Mouse (Mus musculus) ES-Bruce4 (cell line): ENCODE measurements around the gene Gm42715.

Experiments
- CTCF ChIP-seq: IDR thresholded peaks from one replicate; pipeline ENCODE4 v1.8.1; 2011; ENCODE audit warnings: low read depth, low read length
- POLR2A ChIP-seq: IDR thresholded peaks from one replicate; pipeline ENCODE4 v1.8.1; 2011; ENCODE audit warnings: low read length; ENCODE audit not compliant: insufficient read depth

DNA sequence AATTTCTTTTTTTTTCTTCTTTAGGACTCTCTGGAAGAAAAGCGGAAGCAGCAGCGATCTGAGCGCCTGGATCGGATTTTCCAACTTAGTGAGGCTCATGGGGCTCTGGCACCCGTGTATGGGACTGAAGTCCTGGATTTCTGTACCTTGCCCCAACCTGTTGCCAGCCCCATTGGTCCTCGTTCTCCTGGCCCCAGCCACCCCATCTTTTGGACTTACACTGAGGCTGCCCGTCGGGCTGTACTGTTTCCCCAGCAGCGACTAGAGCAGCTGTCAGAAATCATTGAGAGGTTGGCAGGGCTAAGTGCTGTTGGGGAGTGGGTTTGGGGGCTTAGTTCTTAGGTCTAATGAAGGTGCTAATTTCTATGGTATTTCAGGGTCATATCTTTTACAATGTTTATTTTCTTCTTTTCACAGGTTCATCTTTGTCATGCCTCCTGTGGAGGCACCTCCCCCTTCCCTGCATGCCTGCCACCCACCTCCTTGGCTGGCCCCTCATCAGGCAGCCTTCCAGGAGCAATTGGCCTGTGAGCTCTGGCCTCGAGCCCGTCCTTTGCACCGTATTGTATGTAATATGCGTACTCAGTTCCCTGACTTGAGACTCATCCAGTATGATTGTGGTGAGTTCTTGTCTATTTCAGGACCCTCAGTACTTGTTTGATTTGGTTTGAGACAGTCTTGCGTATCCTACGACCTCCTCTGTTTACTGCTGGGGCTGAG, 29.9 kb downstream of the Gm42715 start:
- TF ChIP-seq CTCF (no peak), POLR2A (no peak)
